Mouse (Mus musculus) lung, adult 2 months (tissue): Measurements from ENCODE around the gene Vwa1. TPM values are rescaled to one million over a fixed set of nuclear protein-coding genes. Genes with fewer than 3 reads are reported as not detected.

Experiments
- DNase-seq: peaks from one replicate; pipeline ENCODE4 v3.0.0; 2022
- H3K4me1 ChIP-seq: fragments of 200-500 bp; 2 replicates; pipeline ENCODE4 v1.6.1; 2011; ENCODE audit warnings: low read length; ENCODE audit not compliant: control insufficient read depth, insufficient read depth
- H3K4me3 ChIP-seq: fragments of 200-500 bp; replicated peaks from 2 replicates; pipeline ENCODE3; 2011; ENCODE audit warnings: low read depth, mild to moderate bottlenecking, control low read depth, low read length; ENCODE audit errors: extremely low read depth
- CTCF ChIP-seq: fragments of 200-500 bp; IDR thresholded peaks from 2 replicates; pipeline ENCODE4 v1.5.1; 2011; ENCODE audit warnings: mild to moderate bottlenecking, low read length, control low read depth; ENCODE audit not compliant: insufficient read depth
- POLR2A ChIP-seq: fragments of 200-500 bp; IDR thresholded peaks from 2 replicates; pipeline ENCODE4 v1.6.1; 2011; ENCODE audit warnings: low read depth, mild to moderate bottlenecking, control low read depth, low read length, borderline replicate concordance; ENCODE audit errors: extremely low read depth
- WGBS: fragments of 180-500 bp; shearing (Covaris S2); methylation state at CpG from one replicate; pipeline ENCODE4 v1.1.7; 2018; 5-methylcytosine and 5-hydroxymethylcytosine counted together
- polyA plus RNA-seq: library from polyadenylated mRNA; depleted of rRNA; stranded (reverse); fragments of >200 nt; gene quantifications from 2 replicates; pipeline ENCODE4 v1.2.3, GENCODE M21; 2012

The Vwa1 gene
- polyA plus RNA-seq, 1 experiment, result 11.8 TPM

DNA sequence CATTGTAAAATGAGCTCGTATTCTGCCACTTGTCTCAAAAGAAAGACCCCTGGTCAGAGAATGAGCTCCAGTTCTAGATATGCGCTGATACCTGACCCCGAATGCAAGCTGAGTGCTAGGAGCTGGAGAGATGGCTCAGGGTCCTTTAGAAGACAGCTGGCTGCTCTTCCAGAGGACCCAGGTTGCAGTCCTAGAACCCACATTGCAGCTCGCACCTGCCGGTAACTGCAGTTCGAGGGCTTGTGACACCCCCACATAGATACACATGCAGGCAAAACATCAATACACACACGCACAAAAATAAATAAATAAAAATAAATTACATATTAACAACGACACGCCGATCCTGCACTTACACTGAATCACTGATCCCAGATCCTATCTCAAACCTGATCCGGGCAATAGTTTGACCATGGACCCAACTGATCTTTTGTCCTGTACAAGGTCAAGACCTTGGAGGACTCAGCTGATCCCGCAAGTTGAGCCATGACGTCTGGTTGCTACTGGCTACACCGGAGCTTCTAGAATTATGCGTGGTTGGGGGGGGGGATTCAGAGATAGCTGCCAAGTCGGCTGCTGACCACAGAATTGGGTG, 9.1 kb upstream of the Vwa1 start:
- no peak for DNase-seq
- H3K4me3 ChIP-seq, result no peak overlapping the region
- TF ChIP-seq CTCF (no peak), POLR2A (no peak)
- H3K4me1 ChIP-seq, result no peaks in the 10 kb centered on the region
- WGBS, result 35% methylated on average over 16 of the region's 16 CpGs

DNA sequence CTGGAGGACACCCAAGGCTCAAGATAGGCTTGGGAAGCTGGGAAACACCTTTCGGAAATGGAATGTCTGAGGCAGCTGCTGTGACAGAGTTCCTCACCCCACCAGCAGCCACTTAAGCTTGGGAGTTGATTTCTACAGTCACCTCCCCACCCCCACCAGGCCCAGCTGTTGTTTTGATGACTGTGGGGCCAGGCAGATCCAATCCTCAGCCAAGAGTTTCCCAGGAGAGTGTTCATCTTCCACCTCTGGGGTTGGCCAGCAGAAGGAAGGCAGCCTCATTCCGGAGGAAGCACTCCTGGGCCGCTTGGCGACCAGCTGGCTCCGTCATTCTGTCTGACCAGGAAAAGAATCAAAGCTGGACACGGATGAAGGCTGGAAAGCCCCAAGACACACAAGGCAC, 6.4 kb upstream of the Vwa1 start:
- DNase-seq, result no peak
- 22% methylated on average over 6 of the region's 6 CpGs for WGBS

DNA sequence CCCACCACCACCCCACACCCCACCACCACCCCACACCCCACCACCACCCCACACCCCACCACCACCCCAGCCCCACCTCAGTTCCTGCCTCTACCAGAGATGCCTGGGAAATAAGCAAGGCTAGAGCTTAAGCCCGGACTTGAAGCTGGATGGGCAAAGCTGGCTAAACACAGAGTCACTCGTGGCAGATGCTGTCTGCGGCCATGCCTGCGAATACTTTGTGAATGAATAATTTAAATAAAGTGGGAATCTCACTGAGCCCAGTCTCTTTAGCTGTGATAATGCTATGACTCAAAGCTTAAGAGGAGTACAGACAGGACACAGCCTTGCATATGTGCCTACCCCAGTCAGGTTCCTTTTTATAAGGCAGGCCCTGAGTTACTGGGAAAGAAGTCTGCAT, 5.0 kb upstream of the Vwa1 start:
- 80% methylated on average over 4 of the region's 4 CpGs for WGBS
- no peak overlapping the region for H3K4me3 ChIP-seq
- TF ChIP-seq POLR2A (no peak), CTCF (no peak)
- peaks cover 9% of the 10 kb centered on the region for H3K4me1 ChIP-seq
- DNase-seq, result no peak

More for the DNA sequence above, 6.4 kb upstream of the Vwa1 start:
- peaks cover 1% of the 10 kb centered on the region; the same call in 1 of the 2 replicates for H3K4me1 ChIP-seq
- no peak for TF ChIP-seq CTCF
- no peak for TF ChIP-seq POLR2A
- H3K4me3 ChIP-seq, result no peak overlapping the region

DNA sequence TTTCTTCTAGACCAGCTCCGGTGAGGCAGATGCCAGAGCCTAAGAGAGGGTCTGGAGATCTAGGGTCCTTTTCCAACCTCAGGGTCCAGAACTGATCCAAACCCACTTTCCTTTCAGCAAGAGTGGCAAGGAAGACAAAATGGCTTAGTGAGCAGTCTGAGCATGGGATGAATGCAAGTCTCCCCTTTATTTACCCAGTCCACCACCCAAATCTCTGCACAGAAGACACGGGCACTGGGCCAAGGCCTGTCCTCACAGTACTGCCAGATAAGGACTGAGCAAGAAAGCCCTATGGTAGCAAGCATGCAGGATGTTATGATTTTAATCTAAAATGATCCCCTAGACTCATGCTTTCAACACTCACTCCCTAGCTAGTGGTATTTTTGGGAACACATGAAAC, 3.3 kb upstream of the Vwa1 start:
- Histone ChIP-seq H3K4me3 (no peak overlapping the region), H3K4me1 (peaks cover 9% of the 10 kb centered on the region)
- TF ChIP-seq CTCF (no peak), POLR2A (no peak)
- DNase-seq, result no peak
- WGBS, result 63% methylated on average over 2 of the region's 2 CpGs

DNA sequence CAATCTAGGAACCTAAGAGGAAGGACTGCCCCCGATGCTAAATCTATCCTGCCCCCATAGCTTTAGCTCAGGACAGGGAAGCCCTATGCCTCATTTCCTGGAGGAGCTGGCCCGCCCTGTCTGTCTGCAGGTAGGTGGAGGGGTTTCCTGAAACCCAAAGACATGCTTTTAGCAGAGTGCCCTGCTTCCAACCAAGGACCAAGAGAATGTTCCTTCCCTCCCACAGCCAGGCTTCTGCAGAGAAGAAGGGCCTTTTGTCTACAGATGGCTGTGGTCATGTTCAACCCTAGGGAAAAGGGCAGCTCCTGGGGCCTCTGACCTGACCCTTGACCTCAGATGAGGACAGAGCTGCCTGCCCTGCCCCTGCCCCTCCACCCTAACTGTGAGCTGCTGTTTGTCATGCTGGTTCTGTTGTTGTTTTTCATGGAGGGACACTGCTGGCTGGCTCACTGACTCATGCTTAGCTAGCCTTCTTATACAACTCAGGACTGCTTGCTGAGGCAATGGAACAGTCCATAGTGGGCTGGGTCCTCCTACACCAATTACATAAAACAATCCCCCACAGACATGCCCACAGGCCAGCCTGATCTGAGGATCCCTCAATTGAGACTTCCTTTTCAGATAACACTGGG, 2.3 kb upstream of the Vwa1 start:
- no peak for TF ChIP-seq CTCF
- TF ChIP-seq POLR2A, result no peak
- 54% methylated on average over 2 of the region's 2 CpGs for WGBS
- H3K4me3 ChIP-seq, result no peak overlapping the region
- peaks cover 9% of the 10 kb centered on the region for H3K4me1 ChIP-seq
- DNase-seq, result no peak

DNA sequence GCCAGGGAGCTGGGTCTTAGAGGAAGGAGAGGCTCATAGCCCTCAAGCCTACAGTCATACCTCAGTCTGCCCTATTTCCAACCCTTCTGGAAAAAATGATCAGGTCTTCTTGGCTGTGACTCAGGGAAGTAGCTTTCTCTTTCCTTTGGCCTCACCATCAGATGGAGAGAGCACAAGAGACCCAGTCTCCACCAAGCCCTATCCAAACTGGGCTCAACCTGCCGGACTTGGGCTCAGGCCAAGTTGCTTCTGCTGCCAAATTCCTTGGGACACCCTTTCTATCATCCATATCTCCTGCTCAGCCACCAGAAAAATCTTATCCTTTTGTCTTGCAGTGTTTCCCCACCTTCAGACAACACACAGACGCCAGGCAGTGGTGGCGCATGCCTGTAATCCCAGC, 1.4 kb upstream of the Vwa1 start:
- no peak for TF ChIP-seq CTCF
- TF ChIP-seq POLR2A, result no peak
- Histone ChIP-seq H3K4me1 (peaks cover 9% of the 10 kb centered on the region), H3K4me3 (no peak overlapping the region)
- 58% methylated on average over 3 of the region's 3 CpGs for WGBS
- no peak for DNase-seq

DNA sequence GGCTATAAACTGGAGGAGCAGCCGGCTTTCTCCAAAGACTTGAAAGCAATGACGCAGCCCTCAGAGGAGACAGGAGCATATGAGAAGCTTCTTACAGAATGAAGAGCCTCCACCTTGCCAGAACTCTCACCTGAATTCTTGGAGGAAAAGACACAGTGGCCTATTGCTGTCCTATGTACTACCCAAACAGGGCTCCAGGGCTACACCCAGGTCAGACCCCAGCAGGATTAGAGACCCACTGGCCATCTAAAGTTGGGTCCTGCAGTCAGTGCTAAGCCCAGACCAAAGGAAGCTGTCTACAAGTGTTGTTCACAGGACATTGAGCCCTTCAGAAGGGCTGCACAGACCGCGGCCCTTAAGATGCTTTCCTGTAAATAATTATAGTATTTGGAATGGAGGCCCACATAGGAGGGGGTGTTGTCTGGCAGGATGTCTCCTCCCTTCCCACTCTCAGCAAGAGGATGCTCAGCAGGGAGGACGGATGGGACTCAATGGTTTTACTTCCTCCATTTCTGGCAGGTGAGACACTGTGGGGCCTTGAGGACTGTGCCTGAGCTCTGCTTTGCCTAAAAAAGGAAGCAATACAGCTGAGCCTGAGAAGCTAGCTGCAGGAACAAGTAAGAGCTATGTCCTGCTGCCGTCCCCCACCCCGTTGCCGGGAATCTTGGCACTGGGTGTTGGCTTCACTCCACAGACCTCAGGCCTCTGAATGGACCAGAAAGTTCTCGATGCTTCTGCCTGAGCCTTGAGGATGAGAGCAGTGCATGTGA, 658 bp upstream of the Vwa1 start:
- TF ChIP-seq CTCF, result no peak
- no peak for TF ChIP-seq POLR2A
- Histone ChIP-seq H3K4me1 (peaks cover 13% of the 10 kb centered on the region), H3K4me3 (no peak overlapping the region)
- DNase-seq, result no peak
- WGBS, result 15% methylated on average over 9 of the region's 9 CpGs

DNA sequence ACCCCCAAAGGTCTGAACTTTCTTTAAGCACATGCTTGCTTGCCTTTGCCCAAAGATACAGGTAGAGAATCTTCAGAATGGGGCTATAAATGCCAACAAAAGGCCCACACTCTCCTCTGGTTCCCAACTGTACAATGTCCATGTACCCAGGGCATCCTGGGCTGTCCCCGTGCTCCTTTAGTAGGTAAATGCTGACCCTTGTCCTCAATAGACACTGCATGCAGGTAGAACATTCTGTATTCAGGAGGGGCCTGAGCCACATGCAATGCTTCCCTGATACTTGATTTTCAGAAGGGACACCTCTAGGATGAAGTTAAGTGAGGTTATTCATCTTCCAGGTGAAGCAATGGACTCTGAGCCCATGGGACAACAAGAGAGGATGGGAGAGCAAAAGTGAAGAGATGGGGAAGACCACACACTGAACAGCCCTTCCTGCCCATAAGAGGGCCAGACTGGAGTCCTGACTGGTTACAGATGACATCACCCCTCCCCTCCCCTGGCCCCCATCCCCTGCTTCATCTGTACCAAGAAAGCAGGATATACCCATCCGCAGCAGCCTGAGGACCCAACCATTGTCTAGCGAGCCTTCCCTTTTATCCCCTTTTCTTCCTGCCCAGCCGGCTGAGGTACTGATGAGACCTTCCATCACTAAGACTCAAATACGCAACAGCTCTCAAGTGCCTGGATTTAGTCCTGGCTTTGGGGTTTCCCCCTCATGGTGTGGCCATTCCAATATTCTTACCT, 991 bp downstream of the Vwa1 start:
- WGBS, result 52% methylated on average over 5 of the region's 5 CpGs
- Histone ChIP-seq H3K4me1 (peaks cover 16% of the 10 kb centered on the region), H3K4me3 (no peak overlapping the region)
- no peak for DNase-seq
- no peak for TF ChIP-seq POLR2A
- TF ChIP-seq CTCF, result no peak

DNA sequence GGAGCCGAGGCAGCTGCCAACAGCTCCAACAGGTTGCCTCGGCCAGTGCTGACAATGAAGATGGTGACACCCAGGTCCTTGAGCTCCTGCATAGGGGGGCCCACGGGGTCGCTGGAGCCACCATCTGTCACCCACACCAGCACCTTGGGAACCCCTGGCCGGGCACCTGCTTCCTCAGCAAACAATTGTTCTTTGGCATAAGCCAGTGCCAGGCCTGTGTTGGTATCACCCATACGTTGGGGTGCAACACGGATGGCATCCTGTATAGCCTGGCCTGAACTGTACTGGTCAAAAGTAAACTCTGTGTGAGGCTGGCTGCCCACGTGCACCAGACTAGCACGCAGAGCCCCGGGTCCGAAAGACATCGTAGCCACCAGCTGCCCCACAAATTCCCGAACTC, 1.7 kb downstream of the Vwa1 start:
- TF ChIP-seq POLR2A, result no peak
- no peak for TF ChIP-seq CTCF
- peaks cover 16% of the 10 kb centered on the region for H3K4me1 ChIP-seq
- no peak for DNase-seq
- H3K4me3 ChIP-seq, result no peak overlapping the region
- whole genome bisulfite sequencing, result 86% methylated on average over 13 of the region's 13 CpGs

DNA sequence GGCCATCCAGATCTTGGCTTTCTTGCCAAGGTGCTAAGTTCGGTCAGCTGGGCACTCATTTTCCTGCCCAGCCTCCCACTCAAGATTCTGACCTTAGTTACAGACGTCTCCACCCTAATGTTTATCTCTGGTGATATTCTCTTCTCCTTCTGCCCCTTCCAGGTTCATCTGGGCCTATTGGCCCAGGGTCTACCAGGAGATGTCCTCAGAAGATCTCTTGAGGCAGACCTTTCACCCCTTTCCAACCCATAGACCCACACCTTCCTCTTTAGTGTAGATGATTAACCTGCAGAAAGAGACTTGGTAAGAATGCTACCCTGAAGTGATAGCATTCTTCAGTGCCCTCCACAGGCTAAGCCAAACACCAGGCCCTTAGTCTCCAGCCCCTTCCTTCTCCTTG, 2.8 kb downstream of the Vwa1 start:
- H3K4me3 ChIP-seq, result no peak overlapping the region
- H3K4me1 ChIP-seq, result peaks cover 16% of the 10 kb centered on the region
- DNase-seq, result no peak
- TF ChIP-seq CTCF, result no peak
- TF ChIP-seq POLR2A, result no peak
- WGBS, result 61% methylated on average over 2 of the region's 2 CpGs
